Mouse (Mus musculus) CD4-positive, CD25-positive, alpha-beta regulatory T cell, adult 4 months (primary cell): ENCODE results near the gene E130309D02Rik. TPM values are rescaled to one million over a fixed set of nuclear protein-coding genes. Genes with fewer than 3 reads are reported as not detected.

Experiments used
- ATAC-seq: one replicate; pipeline ENCODE4 v1.8.0; 2017
- polyA plus RNA-seq, 2 experiments: library from polyadenylated mRNA; unstranded; fragments of 100-300 nt; shearing (Covaris generic); gene quantifications; one replicate each; pipeline ENCODE4 v1.2.1; 2017

The E130309D02Rik gene
- polyA plus RNA-seq, 2 experiments from 2014 or later: 5.1 to 7.5 TPM

- no peak for ATAC-seq
Observed at GRCm38 (mm10) chr5:143308825-143309224, 6.3 kb downstream of the E130309D02Rik start.

- ATAC-seq: no peak
Observed at GRCm38 (mm10) chr5:143304251-143304650, 10.9 kb downstream of the E130309D02Rik start.

DNA sequence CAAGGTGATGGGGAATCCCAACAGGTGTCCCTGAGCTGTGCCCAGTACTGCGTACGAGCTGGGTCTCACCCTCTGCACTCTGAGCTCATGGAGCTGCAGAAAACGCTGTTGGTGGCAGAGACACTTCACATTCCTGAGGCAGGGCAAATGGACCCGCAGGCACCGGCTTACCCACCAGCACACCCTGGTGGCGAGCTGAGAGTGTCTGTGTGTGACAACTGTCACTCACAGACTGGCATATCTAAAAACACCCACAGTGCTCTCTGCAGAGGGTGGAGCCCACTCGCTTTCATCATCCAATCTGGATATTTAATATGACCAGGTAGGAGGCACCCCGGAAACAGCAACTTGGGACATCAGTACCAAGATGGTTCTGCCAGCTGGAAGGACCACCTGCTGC lies 13.9 kb downstream of the E130309D02Rik start:
- no peak for ATAC-seq

GRCm38 (mm10) chr5:143299686-143300085 lies 15.5 kb downstream of the E130309D02Rik start:
- no peak for ATAC-seq

DNA sequence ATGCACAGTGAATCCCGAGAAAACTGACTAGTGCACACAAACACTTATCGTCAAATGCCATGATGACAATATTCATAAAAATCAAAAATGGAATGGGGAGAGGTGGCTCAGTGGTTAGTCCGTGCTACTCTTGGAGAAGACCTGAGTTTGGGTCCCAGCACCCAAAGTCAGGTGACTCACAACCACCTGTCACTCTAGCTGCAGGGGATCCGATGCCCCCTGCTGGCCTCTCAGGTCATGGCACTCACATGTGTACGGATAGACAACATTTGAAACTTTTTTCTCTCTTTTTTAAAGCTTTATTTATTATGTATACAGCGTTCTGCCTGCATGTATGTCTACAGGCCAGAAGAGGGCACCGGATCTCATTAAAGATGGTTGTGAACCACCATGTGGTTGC lies 16.8 kb downstream of the E130309D02Rik start:
- ATAC-seq: no peak

DNA sequence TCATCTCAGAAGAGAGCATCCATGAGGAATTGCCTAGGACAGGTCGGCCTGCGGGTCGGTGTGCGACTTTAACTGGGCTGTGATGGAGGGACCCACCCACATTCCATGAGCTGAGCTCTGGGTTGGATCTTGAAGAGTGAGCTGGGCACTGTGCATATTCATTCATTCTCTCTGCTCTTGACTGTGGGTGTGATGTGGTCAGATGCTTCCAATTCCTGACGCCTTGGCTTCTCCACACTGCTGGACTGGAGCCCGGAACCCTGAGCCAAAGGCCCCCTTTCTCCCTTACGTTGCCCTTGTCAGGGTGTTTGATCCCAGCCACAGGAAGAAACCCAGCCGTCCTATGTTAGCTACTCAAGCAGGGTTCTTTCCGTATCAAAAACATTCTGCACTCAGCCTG lies 17.2 kb downstream of the E130309D02Rik start:
- ATAC-seq: no peak

DNA sequence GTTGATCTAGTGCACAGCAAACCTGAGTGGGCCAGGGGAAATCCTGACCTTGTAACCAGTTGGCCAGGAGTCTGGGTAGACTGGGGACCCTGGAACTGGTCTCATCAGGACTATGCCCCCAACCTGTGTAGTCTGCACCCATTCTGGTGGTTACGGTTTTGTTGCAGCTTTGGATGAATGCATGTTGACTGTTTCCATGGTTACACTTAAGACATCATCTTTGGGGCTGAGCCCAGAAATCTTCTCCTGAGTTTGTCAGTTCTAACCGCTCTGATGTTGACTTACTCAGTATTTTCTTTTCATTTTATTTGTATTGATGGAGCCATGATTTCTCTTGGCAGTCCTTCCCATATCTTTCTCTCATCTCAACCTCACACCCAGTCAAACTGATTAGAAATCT lies 19.8 kb downstream of the E130309D02Rik start:
- no peak for ATAC-seq

- ATAC-seq: no peak
Observed at GRCm38 (mm10) chr5:143294862-143295261, 20.3 kb downstream of the E130309D02Rik start.

- ATAC-seq: no peak
Observed at GRCm38 (mm10) chr5:143293404-143293803, 21.8 kb downstream of the E130309D02Rik start, which contains the start of gene Zfp853. Gene Zfp853, minus strand, starts transcription at chr5:143293623.

DNA sequence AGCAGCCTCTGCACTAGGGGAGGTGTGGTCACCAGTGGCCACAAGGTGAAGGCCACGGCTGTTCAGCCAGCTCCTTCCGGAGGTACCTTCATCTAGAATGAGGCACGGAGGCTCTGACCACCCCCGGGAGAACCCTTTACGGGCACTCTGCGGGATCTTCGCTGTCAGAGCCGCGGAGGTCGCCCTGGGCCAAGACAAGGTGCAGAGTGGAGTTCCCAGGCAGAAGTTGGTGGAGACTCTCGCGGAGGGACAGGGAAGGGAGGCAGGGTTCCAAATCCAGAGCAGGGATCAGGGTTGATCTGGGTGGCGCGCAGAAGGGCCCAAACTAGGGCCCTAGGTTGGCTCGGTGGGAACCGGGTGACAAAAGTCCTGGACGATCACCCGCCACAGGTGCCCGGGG lies 22.3 kb downstream of the E130309D02Rik start:
- ATAC-seq: no peak

- no peak for ATAC-seq
Observed at GRCm38 (mm10) chr5:143289299-143289698, 25.9 kb downstream of the E130309D02Rik start.

DNA sequence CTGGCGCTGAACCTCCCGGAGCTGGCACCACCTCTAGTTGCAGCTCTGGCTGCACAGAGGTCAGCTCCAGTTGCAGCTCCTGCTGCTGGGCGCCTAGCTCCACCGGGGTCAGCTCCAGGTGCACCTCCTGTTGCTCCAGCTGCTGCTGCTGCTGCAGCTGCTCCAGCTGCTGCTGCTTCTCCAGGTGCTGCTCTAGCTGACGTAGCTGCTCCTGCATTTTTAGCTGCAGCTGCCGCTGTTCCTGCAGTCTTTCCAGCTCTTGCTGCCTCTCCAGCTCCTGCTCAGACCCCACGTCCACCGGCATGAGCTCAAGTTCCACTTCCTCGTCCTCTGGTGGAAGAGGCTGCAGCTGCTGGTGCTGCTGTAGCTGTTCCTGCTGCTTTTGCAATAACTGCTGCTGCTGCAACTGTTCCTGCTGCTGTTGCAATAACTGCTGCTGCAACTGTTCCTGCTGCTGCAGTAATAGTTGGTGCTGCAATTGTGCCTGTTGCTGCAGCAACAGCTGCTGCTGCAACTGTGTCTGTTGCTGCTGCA lies 26.7 kb downstream of the E130309D02Rik start:
- no peak for ATAC-seq

DNA sequence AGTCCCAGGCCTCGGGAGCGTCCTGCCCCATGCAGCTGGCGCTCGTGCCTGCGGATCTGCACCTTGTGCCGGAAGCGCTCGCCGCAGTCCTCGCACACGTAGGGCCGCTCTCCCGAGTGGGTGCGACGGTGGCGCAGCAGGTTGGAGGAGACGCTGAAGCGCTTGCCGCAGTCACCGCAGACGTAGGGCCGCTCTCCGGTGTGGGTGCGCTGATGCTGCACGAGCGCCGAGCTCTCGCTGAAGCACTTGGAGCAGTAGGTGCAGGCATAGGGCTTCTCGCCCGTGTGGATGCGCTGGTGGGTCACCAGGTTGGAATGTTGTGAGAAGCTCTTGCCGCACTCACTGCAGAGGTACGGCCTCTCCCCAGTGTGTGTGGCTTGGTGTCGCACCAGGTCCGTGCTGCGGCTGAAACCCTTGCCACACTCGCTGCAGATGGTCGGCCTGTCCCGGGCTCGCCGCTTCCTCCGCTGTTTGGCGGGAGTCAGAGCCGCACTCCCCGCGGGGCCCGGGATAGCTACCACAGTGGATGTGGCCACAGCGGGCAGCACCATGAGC lies 27.3 kb downstream of the E130309D02Rik start:
- ATAC-seq: peak; percentile 43

DNA sequence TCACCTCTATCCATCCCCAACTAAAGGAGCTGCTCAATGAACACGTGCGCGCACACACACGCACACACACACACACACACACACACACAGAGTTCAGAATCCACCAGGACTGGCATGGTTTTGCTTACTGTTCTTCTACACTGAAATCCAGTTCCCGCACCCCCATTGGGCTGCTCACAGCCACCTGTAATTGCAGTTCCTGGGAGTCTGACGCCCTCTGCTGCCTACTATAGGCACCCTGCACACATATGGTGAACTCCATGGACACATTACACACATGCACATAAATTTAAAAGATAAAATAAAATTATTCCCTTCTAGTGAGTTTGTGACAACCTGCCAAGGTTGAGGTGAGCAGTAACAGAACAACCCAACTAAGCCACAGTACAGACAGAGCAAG lies 30.4 kb downstream of the E130309D02Rik start:
- no peak for ATAC-seq

- no peak for ATAC-seq
Observed at GRCm38 (mm10) chr5:143279247-143279646, 35.9 kb downstream of the E130309D02Rik start.

DNA sequence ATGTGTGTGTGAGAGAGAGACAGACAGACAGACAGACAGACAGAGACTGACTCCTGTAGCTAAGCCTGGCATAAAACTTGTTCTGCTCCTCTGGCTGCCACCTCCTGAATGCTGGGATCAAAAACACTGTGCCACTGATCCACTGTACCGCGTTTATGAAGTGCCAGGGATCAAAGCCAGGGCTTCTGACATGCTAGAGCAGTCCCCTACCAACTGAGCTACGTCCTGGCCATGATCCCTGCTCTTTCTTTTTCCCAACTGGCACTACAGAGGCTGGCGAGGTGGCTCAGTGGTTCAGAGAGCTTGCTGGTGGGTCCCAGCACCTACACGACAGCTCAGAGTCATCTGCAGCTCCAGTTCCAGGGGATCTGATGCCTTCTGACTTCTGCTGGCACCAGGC lies 39.4 kb downstream of the E130309D02Rik start:
- no peak for ATAC-seq

- ATAC-seq: no peak
Observed at GRCm38 (mm10) chr5:143272540-143273330, 42.4 kb downstream of the E130309D02Rik start.

GRCm38 (mm10) chr5:143272108-143272507 lies 43.1 kb downstream of the E130309D02Rik start:
- ATAC-seq: no peak

GRCm38 (mm10) chr5:143271642-143272041 lies 43.5 kb downstream of the E130309D02Rik start:
- no peak for ATAC-seq

GRCm38 (mm10) chr5:143270151-143270519 lies 45.0 kb downstream of the E130309D02Rik start:
- no peak for ATAC-seq

GRCm38 (mm10) chr5:143269363-143270150 lies 45.6 kb downstream of the E130309D02Rik start, which contains the start of gene Zfp316:
Gene Zfp316, minus strand, starts transcription at chr5:143270022.
- ATAC-seq: peak; percentile 69

- no peak for ATAC-seq
Observed at GRCm38 (mm10) chr5:143268985-143269362, 46.2 kb downstream of the E130309D02Rik start.

DNA sequence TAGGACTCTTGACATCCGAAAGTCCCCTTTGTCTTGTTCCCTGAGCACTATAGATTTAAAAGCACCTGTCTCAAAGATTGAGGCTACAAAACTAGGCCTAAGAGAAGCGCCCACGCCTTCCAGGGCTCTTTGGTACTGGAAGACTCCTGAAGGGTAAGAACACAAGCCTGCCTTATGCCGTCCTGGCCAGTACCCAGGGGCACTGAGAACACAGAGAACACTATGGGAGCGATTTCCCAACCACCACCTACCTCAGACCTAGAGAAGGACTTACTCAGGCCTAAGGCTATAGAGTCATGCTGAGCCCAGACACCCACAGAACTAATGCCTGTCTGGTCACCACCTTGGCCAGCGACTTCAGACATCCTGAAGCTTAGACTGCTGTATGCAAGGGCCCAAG lies 48.4 kb downstream of the E130309D02Rik start:
- no peak for ATAC-seq
